Mouse (Mus musculus) neural tube, embryonic 10.5 days (tissue): ENCODE measurements at regions not wholly inside any gene's neighbourhood (a gene's known extent, or its start where the extent isn't known, plus 50 kb on each side); places are given as distances from the start of the nearest gene placed in this dataset.

ENCODE experiments used
- DNase-seq: peaks from one replicate; pipeline ENCODE4 v3.0.0-alpha.2; 2017; ENCODE audit warnings: low spot score; ENCODE audit errors: extremely low spot score

GRCm38 (mm10) chr12:58743800-58744199, 268.0 kb downstream of the Sec23a start:
- DNase-seq = no peak

DNA sequence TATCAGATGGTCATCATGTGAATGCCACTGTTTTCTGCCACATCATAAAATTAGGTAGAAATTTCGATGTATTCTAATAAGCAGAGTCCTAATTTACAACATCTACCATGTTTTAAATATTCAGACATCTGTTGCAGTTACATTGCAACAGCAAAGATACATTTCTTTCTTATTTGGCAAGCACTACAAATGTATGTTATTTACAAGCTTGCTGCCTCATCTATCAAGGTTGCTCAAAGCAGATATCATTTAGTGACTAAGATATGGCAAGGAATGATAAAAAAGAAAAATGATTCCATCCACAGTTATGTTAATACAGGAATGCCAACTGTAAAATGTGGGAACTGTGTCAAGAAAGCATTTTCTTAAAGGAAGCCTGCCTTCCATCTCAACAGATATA, 283.7 kb downstream of the Sec23a start:
- no peak for DNase-seq

DNA sequence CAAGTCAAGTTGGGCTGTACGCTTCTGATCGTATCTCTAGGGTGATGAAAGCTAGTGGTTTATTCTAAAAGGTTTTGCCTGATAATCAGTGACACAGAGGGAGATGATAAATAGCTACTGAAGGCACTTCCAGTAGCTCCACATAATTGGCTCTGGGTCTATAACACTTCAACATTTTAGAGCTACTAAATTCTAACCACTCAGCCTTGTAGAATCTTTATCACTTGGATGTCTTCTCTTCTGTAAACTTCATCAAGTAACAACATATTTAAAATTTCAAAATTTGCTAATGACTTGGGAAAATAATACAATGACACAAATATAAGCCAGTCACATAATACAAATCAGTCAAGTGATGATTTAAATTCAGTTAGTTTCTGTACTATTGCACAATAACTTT, 284.3 kb downstream of the Sec23a start:
- DNase-seq = no peak

- DNase-seq = no peak
These were observed 293.9 kb downstream of the Sec23a start for GRCm38 (mm10) chr12:58717908-58718307.

DNA sequence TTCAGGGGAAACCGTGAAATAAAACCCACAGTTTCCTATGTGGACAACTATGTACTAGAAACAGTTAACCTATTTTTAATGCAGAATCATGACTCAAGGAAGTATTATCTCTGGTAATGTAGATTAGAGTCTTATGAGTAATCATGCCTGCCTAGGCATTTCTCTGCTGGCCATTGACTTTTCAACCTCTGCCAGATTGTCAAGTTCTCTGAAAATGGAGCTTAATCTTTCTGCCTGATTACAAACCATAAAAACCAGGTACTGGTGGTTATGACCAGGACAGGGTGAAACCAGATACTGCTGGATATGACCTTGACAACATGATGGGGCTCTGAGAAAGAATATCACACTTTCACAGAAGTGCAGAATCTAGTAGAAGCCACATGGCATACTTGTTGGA, 297.6 kb downstream of the Sec23a start:
- no peak for DNase-seq

- DNase-seq = no peak
These were observed 316.1 kb downstream of the Sec23a start for GRCm38 (mm10) chr12:58695680-58696079.

DNA sequence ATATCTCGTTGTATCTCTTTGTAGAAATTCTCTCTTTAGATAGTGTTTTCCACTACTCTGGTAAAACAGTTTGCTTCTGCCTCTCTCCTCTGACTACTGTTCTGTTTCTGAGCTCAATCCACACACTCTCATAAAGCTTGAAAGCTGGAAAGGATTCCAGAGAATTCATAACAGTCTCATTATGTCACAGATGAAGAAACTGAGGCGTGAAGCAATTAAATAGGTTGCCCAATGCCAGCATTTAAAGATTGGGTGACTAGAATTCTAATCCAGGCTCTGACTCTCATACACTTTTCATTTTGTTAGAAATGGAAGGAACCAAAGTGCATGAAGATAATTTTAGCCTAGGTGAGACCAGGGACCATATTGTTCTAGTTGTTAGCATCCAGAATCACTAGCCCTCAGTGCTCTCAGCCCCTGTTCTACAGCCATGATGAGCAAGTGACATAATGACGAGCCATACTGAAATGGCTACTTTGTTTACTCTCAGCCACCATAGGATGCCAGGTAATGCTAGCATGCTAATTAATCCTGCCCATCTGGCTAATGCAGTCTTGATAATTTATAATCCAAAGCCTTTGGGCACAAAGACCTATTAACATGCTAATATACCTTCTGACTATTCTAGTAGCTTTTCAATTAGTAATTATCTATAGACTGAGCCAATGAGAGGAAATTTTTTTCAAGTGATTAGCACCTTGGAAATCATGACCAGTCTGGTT, 341.7 kb downstream of the Sec23a start:
- no peak for DNase-seq

- DNase-seq = no peak
These were observed 357.2 kb downstream of the Sec23a start for GRCm38 (mm10) chr12:58654530-58655056.

DNA sequence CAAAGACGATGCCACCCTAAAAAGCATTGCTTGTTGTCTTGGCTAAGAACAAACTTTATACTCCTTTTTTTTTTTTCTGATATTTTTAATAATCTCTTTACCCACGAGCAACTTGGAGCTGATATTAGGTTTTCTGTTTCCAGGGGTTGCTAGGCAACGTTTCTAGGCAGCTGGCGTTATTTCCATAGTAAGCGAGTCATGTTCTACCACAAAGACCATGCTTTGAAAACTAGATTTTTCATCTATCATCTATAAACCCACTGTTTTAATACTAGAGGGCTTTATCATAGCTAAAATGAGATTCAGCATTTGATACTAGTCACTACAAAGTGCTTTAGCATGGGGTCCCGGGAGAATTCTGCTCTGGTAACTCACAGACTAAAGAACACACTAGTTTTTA, 358.1 kb downstream of the Sec23a start:
- DNase-seq = no peak

- no peak for DNase-seq
These were observed 358.6 kb downstream of the Sec23a start for GRCm38 (mm10) chr12:58653222-58653621.

DNA sequence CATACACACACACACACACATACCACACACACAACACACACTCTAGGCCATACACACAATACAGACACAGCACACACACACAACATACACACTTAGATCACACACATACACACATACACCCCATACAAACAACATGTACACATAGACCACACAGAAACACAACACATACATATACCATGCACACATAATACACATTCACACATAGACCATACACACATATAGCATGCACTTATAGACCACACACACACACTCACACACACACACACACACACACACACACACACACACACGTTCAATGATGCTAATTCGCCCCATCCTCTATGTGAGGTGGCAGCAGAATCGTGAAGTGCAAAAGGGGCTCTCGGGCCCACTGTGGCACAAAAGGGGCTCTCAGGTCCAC, 359.1 kb downstream of the Sec23a start:
- no peak for DNase-seq

GRCm38 (mm10) chr12:58648322-58648721, 363.5 kb downstream of the Sec23a start:
- DNase-seq = no peak

DNA sequence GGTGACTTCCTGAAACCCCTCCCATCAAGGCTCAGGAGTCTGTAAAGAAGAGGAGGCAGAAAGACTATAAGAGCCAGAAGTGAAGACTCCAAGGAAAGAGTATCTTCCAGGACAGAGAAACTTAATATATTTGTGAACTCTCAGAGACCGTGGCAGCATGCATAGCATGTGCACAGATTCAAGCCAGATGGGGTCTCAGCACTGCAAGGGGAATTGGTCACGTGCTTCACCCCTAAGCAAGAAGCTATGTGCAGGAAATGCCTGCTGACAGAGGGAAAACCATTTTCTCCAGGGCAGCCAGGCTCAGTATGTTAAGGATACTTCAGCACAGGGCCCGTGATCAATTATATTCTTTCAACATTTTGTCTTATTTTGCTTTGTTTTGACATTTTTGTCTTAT, 368.0 kb downstream of the Sec23a start:
- DNase-seq = peak; percentile 26

DNA sequence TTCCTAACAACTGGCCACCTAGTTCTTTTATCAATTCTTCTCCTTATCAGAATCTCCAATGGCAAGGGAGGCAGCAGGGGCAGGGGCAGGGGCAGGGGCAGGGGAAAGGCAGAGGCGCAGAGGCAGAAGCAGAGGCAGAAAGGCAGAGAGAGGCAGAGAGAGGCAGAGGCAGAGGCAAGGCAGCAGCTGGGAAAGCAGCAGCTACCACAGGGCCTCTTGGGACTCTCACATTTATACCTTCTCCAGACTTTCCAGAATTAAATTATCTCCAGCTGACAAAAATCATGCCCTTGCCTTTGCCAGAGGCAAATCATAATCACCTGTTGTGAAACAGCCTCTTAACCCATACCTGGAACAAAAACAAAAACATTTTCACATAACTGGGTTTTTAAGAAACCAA, 370.4 kb upstream of the Clec14a start:
- no peak for DNase-seq

- no peak for DNase-seq
These were observed 369.2 kb upstream of the Clec14a start for GRCm38 (mm10) chr12:58638260-58638659.

DNA sequence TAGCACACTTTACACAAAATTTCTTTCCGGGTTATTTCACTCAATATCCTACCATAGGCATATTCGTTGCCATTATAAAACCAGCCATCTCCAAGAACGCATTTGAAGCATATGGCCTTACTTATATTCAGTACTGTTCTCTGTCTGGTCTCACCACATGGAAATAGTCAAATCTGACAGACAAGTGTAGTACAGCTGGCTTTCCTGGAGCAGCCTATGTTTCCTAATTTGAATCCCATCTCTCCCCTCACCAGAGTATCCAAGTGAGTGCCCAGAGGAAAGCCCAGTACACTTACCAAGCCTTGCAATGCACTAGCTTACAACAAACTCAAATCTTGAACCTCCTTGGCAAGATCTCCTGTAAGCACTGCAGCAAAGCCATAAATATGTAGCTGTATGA, 363.4 kb upstream of the Clec14a start:
- DNase-seq = no peak

GRCm38 (mm10) chr12:58628817-58629216, 359.7 kb upstream of the Clec14a start:
- DNase-seq = no peak

DNA sequence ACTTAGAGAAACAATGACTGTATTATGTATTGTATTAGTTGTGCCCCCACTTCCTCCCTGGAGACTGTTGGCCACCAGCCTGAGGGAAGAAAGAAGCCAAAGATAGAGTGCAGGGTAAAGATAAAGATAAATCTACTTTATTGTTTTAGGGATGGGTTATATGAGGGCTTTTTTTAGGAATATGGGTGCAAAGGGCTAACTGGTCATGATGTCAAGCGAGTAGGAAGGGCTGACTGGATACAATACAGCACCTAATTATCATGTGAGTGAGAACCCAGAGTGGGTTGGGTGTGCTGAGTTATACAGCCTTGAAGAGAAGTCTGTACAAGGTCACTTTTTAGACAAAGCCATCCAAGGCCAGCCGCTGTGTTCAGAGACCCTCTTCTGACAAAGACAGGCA, 356.1 kb upstream of the Clec14a start:
- no peak for DNase-seq

- no peak for DNase-seq
These were observed 350.6 kb upstream of the Clec14a start for GRCm38 (mm10) chr12:58619508-58620310.

- no peak for DNase-seq
These were observed 325.7 kb upstream of the Clec14a start for GRCm38 (mm10) chr12:58594781-58595180.

- no peak for DNase-seq
These were observed 322.4 kb upstream of the Clec14a start for GRCm38 (mm10) chr12:58591480-58591829.

- no peak for DNase-seq
These were observed 321.7 kb upstream of the Clec14a start for GRCm38 (mm10) chr12:58590547-58591479.
